Mouse (Mus musculus) gastrocnemius, adult 8-10 months (tissue): ENCODE measurements around the gene Neu1. TPM values are rescaled to one million over a fixed set of nuclear protein-coding genes. Genes with fewer than 3 reads are reported as not detected.
A peak's percentile ranks its signal among the peaks of the same experiment; 100 is the strongest.
"Not testable (repeated sequence)": the region's sequence is repeated elsewhere in the genome, so short reads cannot be mapped to it uniquely, and the experiment has no call there.

Experiments used
- DNase-seq, 2 experiments: peaks; one replicate each; pipeline ENCODE4 v3.0.0; 2022; ENCODE audit warnings: low spot score in 2 of 2
- total RNA-seq, 4 experiments: library from RNA; stranded (reverse); gene quantifications; 2 replicates each; pipeline ENCODE4 v1.2.4; 2022

Gene Neu1
- total RNA-seq, 4 experiments from 2014 or later, result 8.8 to 11.6 (median 10.5) TPM

DNA sequence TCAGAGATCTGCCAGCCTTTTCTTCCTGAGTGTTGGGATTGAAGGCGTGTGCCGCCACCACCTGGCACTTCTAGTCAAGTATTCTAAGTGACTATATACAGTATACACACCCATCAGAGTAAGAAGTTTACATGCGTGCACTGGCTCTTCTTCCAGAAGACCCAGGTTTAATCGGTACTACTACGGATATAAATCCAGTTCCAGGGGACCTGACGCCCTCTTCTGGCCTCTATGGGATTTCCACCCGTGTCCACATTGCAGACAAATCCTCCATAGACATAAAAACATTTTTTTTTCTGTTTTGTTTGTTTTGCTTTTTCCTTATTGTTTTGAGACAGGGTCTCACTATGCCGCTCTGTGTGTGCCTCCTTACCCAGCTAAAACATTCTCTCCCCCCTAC is 16.6 kb downstream of the Neu1 start:
- DNase-seq, result no peak

DNA sequence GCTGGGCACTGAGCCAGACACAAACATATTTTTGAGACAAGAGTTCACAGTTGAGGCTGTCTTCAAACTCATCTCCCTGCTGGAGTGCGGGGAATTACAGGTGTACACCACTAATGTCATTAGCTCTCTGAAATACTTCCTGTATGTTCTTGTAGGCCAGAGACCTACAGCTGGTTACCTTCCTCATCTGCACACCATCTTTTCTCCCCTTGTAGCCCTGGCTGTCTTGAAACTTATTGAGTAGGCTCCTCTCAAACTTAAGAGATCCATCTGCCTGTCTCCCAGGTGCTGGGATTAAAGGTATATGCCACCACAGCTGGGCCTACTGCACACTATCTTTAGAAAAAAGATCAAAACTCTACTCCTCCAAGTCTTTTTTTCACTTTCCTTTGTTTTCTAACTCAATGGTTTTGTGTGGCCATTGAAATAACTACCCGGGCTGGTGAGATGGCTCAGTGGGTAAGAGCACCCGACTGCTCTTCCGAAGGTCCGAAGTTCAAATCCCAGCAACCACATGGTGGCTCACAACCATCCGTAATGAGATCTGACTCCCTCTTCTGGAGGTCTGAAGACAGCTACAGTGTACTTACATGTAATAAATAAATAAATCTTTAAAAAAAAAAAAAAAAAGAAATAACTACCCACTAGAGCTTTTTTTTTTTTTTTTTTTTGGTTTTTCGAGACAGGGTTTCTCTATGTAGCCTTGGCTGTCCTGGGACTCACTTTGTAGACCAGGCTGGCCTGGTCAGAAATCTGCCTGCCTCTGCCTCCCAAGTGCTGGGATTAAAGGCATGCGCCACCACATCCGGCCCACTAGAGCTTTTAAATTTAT is 17.9 kb downstream of the Neu1 start:
- DNase-seq, result not testable (repeated sequence)

DNA sequence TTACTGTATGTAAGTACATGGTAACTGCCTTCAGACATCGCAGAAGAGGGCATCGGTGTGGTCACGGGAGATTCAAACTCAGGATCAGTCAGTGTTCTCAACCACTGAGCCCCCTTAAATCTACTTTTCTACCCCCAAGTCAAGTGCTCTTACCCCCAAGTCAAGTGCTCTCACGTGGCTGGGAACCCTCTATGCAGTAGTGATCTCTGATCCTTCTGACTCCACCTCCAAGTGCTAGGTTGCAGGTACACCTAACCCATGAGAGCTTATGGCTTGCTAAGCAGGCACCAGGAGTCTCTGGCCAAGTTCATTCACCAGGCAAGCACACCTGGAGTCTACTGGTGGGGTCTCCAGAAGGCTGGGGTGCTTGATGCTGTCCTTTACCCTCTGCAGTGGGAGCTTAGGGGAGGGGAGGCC is 18.5 kb downstream of the Neu1 start:
- no peak for DNase-seq

DNA sequence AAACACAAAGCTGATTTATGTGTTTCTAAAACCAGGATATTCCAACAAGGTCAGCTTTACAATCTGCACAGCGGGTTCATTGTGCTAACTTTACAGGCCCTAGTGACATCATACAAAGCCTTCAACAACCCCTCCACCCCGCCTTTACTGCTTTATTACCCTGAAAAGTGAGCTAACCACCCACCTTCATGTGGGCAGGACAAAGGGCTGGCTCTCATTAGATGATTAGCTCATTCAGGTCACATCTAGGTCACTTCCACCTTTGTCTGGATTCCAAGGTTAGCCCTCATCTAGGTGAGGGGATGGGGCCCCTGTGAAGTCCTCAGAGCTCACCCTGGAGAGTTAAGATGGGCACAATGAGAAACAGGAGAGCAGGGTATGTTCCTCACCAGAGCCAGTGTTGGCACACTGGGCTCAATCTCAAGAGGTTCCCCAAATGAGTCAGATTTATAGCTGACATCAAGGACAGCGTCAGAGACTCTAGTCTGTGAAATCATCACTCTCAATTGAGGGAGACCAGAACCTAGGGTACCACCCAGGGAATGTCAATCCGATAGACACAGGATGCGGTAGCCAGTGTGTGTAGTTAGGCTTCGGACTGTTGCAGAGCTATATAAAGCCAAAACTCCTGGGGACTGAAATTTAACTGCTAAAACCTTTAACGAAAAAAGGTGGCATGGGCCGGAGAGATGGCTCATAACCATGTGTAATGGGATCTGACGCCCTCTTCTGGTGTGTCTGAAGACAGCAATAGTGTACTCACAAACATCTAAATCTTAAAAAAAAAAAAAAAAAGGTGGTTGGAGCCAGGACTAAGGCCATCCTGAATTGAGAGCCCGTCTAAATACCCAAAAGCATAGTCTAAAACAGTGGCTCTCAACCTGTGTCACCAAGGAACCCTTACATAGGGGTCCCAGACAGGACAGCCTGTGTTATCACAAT is 19.7 kb downstream of the Neu1 start:
- no peak for DNase-seq

DNA sequence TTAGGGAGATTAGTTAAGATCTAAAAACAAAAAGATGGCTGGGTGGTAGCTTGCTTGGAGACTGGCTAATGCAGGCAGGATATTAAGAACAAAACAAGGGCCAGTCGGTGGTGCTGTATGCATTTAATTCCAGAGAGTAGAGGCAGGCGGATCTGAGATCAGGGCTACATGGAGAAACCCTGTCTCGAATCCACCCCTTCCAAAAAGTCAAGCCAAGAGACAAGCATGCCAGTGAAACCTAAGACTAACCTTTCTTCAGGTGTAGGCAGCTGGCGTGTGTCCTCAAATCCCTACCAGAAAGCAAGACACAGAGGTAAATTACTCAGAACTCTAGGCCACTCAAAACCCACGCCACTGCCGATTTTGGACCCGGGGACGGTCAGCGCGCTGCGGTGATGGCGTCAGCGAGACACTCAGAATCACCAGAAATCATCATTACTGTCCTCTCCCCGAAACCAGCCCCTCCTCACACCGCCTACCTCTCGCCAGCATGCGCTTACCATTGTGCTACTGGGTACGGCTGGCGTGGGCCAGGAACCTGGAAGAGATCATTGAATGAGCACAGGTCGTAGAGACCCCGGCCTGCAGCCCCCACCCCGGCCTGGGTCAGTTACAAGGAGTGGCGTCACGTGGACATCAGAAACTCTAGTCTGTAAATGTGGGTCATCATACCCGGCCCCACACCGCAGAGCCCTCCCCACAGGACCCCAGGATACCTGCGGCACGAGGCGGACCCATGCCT is 20.8 kb downstream of the Neu1 start:
- DNase-seq, result no peak

DNA sequence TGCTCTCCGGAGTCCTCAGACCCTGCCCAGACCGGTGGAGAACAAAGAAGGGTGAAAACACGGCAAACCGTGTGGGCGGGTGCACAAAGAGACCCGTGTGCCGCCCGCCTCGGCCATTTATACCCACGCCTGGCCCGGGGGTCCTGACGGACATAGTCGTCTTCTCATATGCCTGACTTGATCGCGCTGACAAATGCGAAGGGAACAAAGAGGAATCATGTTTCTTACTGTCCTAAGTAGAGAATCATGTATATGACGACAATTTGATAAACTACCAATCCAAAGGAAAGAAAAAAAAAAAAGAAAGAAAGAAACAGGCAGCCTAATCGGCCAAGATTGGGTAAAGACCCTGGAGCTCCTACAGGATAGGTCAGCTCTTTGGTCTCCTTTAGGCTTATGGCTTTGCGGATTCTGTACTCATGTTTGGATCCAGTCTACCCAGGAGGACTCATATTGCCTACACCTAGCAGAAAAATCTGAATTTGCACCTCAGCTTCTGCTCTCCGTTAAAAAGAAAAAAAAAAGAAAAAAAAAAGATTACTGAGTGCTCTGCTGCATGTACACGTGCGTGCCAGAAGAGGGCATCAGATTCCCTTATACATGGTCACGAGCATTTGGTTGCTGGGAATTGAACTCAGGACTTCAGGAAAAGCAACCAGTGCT is 21.5 kb downstream of the Neu1 start:
- peak; percentile 62 to 64 for DNase-seq

DNA sequence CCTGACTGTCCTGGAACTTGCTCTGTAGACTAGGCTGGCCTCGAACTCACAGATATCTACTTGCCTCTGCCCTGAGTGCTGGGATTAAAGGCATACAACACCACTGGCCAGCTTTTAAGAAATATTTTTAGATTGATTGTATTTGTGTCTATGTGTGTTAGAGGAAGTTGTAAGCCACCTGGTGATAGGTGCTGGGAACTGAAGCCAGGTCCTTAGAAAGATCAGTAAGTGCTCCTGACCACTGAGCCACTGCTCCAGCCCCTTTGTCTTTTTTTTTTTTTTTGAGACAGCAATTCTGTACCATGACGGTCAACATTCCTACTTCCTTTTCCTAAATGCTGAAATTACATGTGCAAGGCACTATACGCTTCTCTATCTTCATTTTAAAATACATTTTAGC is 22.2 kb downstream of the Neu1 start:
- no peak for DNase-seq

DNA sequence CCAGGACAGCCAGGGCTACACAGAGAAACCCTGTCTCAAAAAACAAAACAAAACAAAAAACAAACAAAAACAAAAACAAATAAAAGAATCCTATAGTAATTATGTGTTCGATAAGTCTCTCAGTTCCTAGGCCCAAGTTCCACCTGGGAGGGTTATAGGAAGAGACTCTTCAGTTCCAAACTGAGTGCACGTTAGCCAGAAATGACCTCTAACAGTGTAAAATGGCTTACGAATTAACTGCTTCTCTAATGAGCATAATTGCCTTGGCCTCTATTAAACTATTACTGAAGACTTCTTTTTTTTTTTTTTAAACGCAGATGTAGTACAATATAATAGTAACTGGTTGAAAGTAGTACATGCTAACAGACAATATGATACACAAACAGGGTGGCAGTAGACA is 22.9 kb downstream of the Neu1 start:
- no peak for DNase-seq

DNA sequence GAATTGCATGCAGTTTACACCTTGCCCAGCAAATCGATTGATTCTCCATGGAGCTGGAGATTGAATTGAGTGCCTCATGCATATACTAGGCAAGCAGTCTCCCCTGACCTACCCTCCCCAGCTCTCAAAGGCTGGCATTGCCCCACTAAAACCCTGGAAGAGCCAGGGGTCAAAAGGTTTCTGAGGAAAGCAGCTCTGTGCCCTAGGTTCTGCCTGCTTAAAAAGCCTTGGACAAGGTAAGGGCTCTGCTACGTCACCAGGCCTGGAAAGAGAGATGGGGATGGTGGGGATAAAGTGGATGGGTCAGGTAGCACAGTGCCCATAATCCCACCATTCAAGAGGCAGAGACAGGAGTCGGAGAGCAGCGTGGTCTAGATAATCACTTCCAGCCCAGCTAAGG is 23.8 kb downstream of the Neu1 start:
- DNase-seq, result no peak

DNA sequence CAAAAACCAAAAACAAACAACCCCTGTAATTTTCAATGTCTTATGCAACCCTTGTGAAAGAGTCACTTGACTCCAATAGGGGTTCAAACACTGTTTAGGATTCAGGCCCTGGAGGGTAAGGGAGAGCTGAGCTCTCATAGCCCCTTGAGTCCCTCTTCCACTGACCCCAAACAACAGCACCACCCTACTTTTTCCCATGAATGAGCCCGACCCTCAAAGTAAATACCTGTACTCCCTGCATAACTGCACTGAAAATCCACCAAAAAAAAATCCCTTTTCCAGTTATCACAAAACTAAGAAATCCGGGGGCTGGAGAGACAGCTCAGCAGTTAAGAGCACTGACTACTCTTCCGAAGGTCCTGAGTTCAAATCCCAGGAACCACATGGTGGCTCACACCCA is 24.8 kb downstream of the Neu1 start:
- DNase-seq, result no peak

DNA sequence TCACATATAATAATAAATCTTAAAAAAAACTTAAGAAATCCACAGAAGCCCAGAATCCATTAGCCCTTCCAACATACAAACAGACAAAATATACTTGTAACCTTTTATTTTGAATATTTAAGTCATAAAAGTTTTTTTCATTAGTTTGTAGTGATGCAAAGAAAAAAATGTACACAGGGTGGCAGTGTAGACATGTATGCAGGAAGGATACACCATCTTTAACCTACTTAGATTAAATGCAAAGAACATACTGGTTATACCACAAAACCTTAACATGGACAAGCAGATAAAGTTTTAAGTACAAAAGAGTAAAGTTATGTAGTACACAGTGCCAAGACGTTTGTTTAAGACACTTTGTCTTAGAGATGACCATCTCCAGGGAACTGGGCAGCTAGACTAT is 25.3 kb downstream of the Neu1 start:
- DNase-seq, result no peak

DNA sequence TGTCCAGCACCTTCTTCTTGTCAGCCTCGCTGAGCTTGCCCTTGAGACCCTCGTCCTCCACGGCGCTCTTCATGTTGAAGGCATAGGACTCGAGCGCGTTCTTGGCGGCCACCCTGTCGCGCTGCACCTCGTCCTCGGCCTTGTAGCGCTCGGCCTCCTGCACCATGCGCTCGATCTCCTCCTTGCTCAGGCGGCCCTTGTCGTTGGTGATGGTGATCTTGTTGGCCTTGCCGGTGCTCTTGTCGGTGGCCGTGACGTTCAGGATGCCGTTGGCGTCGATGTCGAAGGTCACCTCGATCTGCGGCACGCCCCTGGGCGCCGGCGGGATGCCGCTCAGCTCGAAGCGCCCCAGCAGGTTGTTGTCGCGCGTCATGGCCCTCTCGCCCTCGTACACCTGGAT is 26.2 kb downstream of the Neu1 start:
- DNase-seq, result not testable (repeated sequence)

DNA sequence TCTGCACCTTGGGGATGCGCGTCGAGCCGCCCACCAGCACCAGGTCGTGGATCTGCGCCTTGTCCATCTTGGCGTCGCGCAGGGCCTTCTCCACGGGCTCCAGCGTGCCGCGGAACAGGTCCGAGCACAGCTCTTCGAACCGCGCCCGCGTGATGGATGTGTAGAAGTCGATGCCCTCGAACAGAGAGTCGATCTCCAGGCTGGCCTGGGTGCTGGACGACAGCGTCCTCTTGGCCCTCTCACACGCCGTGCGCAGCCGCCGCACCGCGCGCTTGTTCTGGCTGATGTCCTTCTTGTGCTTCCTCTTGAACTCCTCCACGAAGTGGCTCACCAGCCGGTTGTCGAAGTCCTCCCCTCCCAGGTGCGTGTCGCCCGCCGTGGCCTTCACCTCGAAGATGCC is 26.9 kb downstream of the Neu1 start:
- not testable (repeated sequence) for DNase-seq

DNA sequence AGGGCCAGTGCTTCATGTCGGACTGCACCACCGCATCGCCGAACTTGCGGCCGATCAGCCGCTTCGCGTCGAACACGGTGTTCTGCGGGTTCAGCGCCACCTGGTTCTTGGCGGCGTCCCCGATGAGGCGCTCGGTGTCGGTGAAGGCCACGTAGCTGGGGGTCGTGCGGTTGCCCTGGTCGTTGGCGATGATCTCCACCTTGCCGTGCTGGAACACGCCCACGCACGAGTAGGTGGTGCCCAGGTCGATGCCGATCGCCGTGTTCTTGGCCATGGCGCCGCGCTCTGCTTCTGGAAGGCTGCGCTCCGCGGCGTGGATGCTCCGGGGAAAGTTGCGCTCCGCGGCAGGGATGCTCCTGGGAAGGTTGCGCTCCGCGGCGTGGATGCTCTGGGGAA is 27.7 kb downstream of the Neu1 start:
- not testable (repeated sequence) for DNase-seq

DNA sequence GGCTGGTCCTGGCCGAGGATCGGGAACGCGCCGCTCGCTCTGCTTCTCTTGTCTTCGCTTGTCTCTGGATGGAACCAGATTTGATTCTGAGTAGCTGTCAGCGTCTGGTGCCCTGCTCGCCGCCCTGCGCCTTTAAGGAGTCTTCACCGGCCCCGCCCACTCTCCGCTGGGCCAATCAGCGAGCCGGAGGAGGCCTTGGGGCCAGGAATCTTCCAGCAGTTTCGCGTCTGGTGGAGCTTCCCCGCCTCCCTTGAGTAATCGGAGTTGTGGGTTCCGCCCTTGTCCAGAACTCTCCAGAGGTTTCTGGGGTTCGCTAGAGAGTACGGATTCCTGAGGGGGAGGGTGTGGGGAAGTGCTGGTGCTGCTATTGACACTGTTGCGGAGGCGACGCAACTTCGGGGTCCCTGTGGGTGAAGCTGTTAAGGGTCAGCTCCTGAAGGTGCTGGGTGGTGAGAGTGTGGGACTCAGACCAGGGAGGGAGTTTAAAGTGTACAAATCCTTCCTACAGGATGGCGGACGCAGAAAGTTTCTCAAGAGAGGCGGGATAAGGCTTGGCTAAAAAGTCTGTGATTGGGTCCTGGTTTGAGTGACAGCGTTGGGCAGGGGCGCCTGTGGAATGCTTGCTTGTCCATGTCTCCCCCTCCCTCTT is 28.2 kb downstream of the Neu1 start, which contains the start of gene Hspa1b:
Hspa1b (minus strand) TSS at position 109 of the 649 bp plus-strand sequence.
- DNase-seq, result peak; percentile 72 to 80

DNA sequence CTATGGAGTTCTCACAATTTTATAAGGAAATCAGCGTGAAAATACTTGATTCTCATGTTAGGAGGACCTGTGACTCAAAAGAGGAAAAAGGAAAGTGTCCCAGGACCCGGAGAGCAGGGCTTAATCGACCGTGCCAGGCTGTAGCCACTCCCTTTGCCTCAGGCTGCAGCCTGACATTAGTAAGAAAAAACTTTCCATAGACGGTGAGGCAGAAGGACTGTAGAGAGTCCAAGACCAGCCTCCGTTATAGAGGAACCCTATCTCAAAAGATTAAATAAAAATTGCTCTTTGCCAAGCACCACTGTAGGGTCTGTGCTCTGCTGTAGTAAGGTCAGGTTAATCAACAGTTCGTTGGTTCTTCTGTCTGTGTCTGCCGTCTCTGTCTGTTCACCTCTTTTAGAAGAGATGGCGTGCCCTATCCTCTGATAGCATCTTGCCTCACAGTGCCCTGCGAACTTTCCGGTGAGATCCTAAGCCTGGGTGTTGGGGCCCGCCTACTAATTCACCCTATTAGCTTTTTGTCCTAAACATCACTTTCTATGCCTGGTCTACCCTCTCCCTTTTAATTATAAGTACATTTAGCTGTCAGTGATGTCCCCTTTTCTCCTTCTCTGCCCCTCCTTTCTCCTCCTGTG is 28.9 kb downstream of the Neu1 start:
- DNase-seq, result no peak

DNA sequence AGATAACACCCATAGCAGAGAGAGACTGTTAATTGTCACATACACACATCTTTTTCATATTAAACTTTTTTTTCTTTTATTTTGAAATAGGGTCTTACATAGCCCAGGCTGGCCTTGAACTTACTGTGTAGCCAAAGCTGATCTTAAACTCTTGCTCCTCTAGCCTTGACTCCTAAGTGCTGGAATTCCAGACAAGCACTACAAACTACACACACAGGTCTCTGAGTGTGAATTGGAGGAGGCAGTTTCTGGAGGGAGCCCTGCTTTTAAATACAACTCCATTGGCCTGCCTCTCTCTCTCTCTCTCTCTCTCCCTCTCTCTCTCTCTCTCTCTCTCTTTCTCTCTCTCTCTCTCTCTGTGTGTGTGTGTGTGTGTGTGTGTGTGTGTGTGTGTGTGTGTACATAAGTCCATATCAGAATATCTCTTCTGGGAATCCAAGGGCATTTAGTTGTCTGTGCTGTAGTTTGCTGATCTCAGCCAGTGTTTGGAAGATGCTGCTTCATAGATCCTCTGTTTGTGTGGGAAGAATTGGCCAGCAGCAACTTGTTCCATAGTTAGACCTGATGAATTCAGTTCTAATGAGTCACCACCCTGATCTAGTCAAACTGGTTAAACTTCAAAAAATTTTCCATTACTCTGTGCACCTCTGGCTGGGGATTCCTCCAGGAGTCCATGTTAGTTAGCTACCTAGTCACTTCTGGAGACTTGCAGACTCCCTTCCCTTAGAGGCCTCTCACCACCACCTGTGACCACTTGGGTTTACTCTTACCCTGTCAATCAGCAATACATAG is 29.8 kb downstream of the Neu1 start:
- no peak for DNase-seq

DNA sequence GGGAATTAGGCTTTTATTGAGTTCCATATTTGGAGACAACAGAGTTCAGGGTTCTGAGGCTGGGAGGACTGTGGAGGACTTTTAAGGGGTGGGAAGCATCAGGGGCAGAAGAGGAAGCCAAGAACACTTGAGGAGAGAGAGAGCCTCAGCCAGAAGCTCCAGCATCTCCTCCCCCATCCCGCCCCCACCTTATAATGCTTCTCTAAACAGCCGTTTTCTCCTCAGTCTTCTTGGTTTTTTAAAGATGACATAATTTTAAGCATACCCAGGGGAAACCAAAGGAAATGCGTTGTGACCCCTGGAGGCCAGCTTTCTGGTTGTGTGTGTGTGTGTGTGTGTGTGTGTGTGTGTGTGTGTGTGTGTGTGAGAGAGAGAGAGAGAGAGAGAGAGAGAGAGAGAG is 31.1 kb downstream of the Neu1 start:
- DNase-seq, result no peak

DNA sequence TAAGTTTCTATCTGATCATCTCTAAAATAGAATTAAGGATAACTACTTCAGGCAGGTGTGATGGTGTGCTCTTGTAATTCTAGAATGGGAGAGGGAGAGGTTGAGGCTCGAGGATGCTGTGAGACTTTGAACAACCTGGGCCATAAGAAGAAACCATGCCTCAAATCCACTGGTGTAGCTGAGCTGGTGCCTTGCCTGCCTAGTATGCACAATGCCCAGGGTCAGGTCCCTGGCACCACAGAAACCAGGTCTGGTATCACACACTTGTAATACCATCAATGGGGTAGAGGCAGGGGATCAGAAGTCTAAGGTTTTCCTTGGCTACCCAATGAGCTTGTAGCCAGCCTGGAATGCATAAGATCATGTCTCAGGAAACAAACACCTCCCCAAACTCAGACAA is 31.8 kb downstream of the Neu1 start:
- no peak for DNase-seq
